Mouse (Mus musculus): ENCODE data around the gene Gm9844.

Gm9844 gene

DNA sequence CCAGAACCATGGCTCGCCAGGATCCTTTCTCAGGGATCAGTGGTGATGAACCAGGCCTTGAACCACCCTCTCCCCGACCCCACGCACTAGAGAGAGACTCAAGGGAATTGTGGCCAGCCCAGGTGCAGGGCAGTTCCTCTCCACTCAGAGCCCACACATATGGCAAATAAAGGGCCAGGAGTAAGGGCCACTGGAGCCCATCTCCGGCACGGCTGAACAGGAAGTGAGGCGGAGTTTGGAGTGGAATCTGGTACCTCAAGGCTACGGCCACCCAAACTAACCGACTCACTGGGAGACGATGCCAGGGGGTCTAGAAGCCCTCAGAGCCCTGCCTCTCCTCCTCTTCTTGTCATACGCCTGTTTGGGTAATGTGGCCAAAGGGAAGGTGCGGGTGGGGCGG, 35.2 kb downstream of the Gm9844 start, which contains the start of gene Cd79a:
Gene Cd79a, plus strand, starts transcription at position 158 of the 400 bp plus-strand sequence.
- in situ Hi-C loops (cut with MboI, MseI), result no loop called here

DNA sequence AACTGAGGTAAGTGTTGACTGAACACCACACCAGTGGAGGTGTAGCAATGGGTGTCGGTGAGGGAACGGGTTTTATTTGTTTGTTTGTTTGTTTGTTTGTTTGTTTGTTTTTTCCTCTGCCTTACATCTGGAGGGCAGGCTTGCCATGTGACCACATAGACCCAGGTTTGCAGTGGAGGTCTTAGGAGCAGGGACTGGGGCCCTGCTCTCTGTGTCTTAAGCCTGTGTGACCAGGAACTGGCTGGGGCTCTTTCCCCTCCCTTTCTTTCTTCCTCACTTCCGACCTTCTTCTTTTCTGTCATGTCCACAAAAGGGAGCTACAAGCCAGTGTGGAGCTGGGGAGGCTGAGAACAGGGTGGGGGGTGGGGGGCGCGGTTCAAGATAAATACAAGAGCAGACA, 35.9 kb downstream of the Gm9844 start:
- in situ Hi-C loops (cut with MboI, MseI), result no loop called here

DNA sequence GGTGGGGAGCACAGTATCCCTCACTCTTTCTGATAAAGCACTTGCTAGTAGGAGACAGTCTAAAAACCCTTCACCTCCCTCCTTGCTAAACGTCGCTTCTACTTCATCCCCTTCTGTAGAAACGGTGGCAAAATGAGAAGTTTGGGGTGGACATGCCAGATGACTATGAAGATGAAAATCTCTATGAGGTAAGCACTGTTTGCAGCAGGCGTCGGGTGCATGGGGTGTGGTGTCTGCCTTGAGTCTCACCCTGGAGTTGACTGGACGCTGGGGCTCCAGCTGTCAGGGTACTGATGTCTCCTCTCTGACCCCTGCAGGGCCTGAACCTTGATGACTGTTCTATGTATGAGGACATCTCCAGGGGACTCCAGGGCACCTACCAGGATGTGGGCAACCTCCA, 39.1 kb downstream of the Gm9844 start:
- in situ Hi-C loops (cut with MboI, MseI), result loop anchor here in 1 of 2 experiments (10.0 kb wide), 1 partner anchor 526 kb away; the partner anchor contains the start of gene Kcnn4

DNA sequence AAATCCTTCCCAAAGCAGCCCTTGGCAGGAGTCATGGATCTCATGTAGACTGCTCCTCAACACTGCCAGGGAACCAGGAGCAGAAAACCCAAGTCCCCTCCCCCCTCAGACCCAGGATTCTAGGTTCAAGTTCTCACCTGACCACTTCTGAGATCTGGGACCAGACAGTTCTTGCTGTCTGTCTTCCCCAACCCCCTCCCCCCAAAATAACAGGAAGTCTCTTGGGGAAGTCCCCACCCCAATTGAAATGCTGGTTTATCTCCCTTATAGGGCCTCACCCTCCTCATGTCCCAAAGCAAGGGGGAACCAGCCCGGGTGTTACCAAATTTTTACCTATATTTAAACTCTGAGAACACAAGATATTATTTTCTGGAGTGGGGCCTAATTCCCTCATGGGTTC, 39.8 kb downstream of the Gm9844 start:
- in situ Hi-C loops (cut with MboI, MseI), result loop anchor here in 1 of 2 experiments (10.0 kb wide), 1 partner anchor 527 kb away; the partner anchor contains the start of gene Kcnn4

DNA sequence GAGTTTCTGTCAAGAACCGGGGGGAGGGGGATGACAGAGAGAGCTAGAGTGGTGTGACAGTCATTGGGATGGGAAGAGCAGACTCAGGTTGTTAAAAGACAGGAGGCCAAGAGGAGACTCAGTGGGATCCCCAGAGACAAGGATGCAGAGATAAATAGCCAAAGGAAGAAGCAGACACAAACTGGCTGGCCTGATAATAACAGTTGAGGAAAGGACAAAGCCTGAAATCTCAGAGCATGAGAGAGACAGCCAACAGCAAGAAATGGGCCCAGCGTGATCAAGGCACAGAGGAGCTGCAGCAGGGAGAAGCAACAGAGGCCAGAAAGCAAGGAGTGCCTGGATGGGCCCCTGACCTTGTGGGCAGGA, 40.2 kb downstream of the Gm9844 start:
- in situ Hi-C loops (cut with MboI, MseI), result loop anchor here in 1 of 2 experiments (10.0 kb wide), 1 partner anchor 527 kb away; the partner anchor contains the start of gene Kcnn4

DNA sequence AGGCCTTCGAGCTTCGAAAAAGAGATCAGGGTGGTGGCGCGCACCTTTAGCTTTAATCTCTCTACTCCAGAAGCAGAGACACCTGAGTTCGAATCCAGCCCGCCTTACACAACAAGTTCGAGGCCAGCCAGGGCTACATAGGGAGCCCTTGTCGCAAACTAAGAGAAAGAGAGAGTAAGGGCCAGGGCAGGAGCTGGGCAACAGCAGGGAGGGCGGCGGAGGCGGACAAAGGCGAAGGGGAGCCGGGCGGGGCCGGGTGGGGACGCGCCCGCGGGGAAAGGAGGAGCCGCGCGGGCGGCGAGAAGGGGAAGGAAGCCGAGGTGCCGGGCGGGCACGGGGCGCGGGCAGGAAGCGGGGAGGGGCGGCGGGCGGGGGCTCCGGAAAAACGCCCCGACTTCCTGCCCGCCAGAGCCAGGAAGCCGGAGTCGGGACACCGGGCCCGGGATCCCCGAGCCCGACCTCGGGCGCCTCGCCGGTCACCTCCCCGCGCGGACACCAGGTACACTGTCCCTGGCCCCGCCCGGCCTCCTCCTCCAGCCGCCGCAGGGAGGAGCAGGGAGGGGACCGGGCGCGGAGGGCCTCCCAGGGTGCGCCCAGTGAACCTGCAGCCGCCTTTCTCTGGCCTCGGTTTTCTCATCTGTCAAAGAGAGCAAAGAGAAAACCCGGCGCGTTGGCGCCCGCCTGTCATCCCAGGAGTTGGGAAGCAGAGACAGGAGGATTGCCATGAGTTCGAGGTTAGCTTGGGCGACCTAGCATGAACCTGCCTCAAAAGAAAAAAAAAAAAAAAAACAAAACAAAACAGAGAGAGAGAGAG, 40.8 kb downstream of the Gm9844 start, which contains the start of gene Arhgef1:
Gene Arhgef1, plus strand, starts transcription at position 283 of the 814 bp plus-strand sequence.
- in situ Hi-C loops (cut with MboI, MseI), result loop anchor here in 1 of 2 experiments (10.0 kb wide), 1 partner anchor 528 kb away; the partner anchor contains the start of gene Kcnn4

DNA sequence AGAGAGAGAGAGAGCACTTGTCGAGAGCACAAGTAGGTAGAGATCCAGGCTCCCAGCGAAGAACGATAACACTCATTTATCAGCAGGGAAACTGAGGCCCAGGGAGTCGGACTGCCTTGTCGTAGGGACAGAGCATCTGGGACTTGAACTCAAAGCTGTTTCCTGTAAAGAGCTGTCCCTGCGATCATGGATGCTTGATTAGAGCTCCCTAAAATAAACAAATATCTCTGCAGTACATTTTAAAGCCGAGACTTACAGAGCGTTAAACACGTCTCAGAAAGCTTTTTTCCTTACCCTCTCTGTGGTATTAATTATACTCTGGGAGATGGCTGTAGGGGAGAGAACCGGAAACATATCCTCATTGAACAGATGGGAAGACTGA, 41.4 kb downstream of the Gm9844 start:
- in situ Hi-C loops (cut with MboI, MseI), result loop anchor here in 1 of 2 experiments (10.0 kb wide), 1 partner anchor 529 kb away; the partner anchor contains the start of gene Kcnn4

DNA sequence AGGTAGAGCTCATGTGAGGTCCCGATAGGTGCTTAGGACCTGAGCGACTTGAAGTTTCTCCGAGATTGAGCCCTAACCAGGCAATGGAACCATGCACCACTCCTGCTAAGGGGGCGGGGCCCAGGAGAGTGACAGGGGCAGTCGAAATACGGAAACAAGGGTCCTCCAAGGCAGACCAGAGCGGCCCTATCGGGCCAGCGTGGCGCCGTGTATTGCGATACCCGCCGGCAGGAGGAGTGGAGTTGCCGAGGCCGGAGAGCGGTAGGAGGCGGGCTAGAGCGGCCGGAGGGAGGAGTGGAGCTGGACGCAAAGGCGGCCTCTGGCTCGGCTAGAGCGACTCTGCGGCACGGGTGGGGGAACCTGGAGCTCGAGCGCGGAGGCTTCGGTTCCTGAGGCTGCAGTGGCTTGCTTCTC, 42.1 kb downstream of the Gm9844 start:
- in situ Hi-C loops (cut with MboI, MseI), result loop anchor here in 1 of 2 experiments (10.0 kb wide), 1 partner anchor 529 kb away; the partner anchor contains the start of gene Kcnn4

DNA sequence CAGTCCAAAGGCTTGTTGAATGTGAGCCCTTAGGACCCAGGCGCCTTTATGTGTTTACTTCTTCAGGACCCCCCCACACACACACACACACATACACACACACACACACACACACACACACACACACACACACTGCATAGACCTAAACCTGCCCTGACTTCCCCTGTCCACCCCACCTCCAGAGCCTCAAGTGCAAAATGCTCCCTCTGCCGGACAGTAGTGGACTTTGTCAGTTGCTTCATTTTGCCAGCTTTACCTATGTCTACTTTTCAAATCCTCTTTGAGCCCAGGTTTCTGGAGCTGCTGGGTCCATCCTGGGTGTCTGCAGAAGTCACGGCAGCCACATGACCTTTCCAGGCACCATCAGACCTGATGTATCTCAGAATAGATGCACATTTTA, 42.9 kb downstream of the Gm9844 start:
- in situ Hi-C loops (cut with MboI, MseI), result loop anchor here in 1 of 2 experiments (5.0 to 10.0 kb wide), 3 partner anchors 47 to 530 kb away; partner anchors contain the start of gene Kcnn4

DNA sequence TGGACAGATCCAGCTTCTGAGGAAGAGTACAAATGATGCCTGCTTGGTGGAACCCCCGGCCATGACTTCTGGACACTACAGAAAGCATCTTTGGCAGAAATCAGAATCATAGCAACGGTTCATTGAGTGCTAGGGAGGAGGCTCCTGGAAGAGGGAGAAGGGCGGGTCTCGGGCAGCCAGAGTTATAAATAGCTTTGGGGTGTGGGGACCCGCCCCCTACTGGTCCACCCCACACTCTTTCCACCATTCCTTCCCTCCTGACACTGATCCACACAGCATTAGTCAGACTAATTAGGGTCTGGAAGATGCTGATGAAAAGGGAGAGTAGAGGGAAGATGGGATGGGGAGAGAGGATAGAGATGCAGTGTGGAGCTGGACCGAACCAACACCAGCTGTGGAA, 44.5 kb downstream of the Gm9844 start:
- in situ Hi-C loops (cut with MboI, MseI), result loop anchor here in 1 of 2 experiments (5.0 to 10.0 kb wide), 3 partner anchors 46 to 532 kb away; partner anchors contain the start of gene Kcnn4

DNA sequence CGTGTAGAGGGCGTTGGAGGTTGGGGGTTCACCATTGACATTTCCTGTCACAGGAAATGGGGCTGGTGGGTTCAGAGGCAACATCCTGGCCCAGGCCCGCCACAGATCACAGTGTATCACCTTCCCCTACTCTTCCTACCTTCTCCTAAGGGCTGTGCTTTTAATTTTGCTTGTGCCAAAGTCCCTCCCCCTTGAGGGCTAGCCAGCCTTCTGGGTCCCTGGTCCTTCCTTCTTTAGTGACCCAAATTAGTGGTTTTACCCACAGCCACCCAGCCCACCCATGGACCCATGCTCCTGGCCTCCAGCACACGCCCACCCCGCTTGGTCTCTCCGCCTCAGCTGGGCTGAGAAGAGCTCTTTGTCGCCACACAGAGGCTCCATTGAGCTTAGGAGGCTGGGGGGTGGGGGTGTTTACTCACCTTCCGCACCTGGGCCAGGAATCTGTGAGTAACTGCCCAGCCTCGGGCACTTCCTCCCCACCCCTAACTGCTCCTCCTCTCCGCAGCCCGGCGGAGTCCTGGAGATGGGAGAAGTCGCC, 45.3 kb downstream of the Gm9844 start:
- in situ Hi-C loops (cut with MboI, MseI), result loop anchor here in 1 of 2 experiments (5.0 to 10.0 kb wide), 3 partner anchors 45 to 532 kb away; partner anchors contain the start of gene Kcnn4

All from T-helper 17 cell (primary cell).